Mouse (Mus musculus) C2C12 (cell line): ENCODE measurements around the gene Mybpc3. TPM values are rescaled to one million over a fixed set of nuclear protein-coding genes. Genes with fewer than 3 reads are reported as not detected.

Source experiments
- H3K27me3 ChIP-seq: one replicate; pipeline ENCODE4 v1.6.1; 2011; ENCODE audit not compliant: control insufficient read depth, insufficient read depth, insufficient read length
- H3K36me3 ChIP-seq: one replicate; pipeline ENCODE4 v1.6.1; 2011; ENCODE audit not compliant: control insufficient read depth, insufficient read depth
- H3K4me3 ChIP-seq: one replicate; pipeline ENCODE4 v1.5.1; 2011; ENCODE audit warnings: mild to moderate bottlenecking, control low read depth; ENCODE audit not compliant: poor library complexity, insufficient read depth, severe bottlenecking
- H3K79me2 ChIP-seq: one replicate; pipeline ENCODE4 v1.6.1; 2011; ENCODE audit not compliant: control insufficient read depth, insufficient read depth
- H3K79me3 ChIP-seq: one replicate; pipeline ENCODE4 v1.6.1; 2011; ENCODE audit warnings: low read depth, control low read depth
- H3ac ChIP-seq: one replicate; pipeline ENCODE3; 2011; ENCODE audit warnings: low read depth; ENCODE audit not compliant: control insufficient read depth, insufficient read length
- CEBPB ChIP-seq: IDR thresholded peaks from one replicate; pipeline ENCODE4 v1.6.1; 2011; ENCODE audit warnings: low read depth, mild to moderate bottlenecking, control low read depth, moderate library complexity
- CTCF ChIP-seq: IDR thresholded peaks from one replicate; pipeline ENCODE4 v1.5.1; 2011; ENCODE audit not compliant: control insufficient read depth, insufficient read depth, insufficient read length
- FOSL1 ChIP-seq: IDR thresholded peaks from one replicate; pipeline ENCODE4 v1.8.0; 2011; ENCODE audit warnings: mild to moderate bottlenecking, low read length; ENCODE audit not compliant: poor library complexity, insufficient read depth, severe bottlenecking
- MAX ChIP-seq: IDR thresholded peaks from one replicate; pipeline ENCODE4 v1.6.1; 2011; ENCODE audit warnings: mild to moderate bottlenecking, control low read depth
- MYOD1 ChIP-seq: IDR thresholded peaks from one replicate; pipeline ENCODE4 v1.6.1; 2011; ENCODE audit warnings: low read depth; ENCODE audit not compliant: control insufficient read depth, insufficient read length
- MYOG ChIP-seq: IDR thresholded peaks from one replicate; pipeline ENCODE4 v1.6.1; 2011; ENCODE audit not compliant: control insufficient read depth, insufficient read length; ENCODE audit errors: extremely low read depth
- USF1 ChIP-seq: IDR thresholded peaks from one replicate; pipeline ENCODE4 v1.6.1; 2011; ENCODE audit warnings: low read depth, mild to moderate bottlenecking, control low read depth, moderate library complexity
- polyA plus RNA-seq: library from polyadenylated mRNA; unstranded; fragments of >200 nt; fragmentation: generic; extraction: Trizol; gene quantifications from one replicate; pipeline ENCODE4 v1.2.1, GENCODE M21; 2012; ENCODE audit warnings: missing spikeins

Mybpc3 gene
- polyA plus RNA-seq, 1 experiment: not detected

GRCm38 (mm10) chr2:91081775-91082695 lies 35.9 kb upstream of the Mybpc3 start, which contains the start of gene Spi1:
TSS of gene Spi1 (plus strand) at chr2:91082390.
- no peak for TF ChIP-seq FOSL1
- no peak for TF ChIP-seq CTCF
- no peak for TF ChIP-seq MYOG
- Histone ChIP-seq H3ac (no peak within 1 kb of the TSS), H3K4me3 (no peak within 1 kb of the TSS), H3K79me2 (no peaks in the 10 kb centered on the region), H3K27me3 (peaks cover 15% of the 10 kb centered on the region), H3K36me3 (no peaks in the 10 kb centered on the region), H3K79me3 (no peaks in the 10 kb centered on the region)

GRCm38 (mm10) chr2:91082844-91083243 lies 35.1 kb upstream of the Mybpc3 start:
- Histone ChIP-seq H3K79me3 (no peaks in the 10 kb centered on the region), H3K79me2 (no peaks in the 10 kb centered on the region), H3K4me3 (no peak overlapping the region), H3K27me3 (peaks cover 17% of the 10 kb centered on the region), H3ac (no peak overlapping the region), H3K36me3 (no peaks in the 10 kb centered on the region)
- no peak for TF ChIP-seq CTCF
- TF ChIP-seq FOSL1: no peak
- TF ChIP-seq MYOD1: no peak
- no peak for TF ChIP-seq CEBPB
- no peak for TF ChIP-seq MYOG
- TF ChIP-seq MAX: no peak
- TF ChIP-seq USF1: no peak

GRCm38 (mm10) chr2:91083366-91083940 lies 34.5 kb upstream of the Mybpc3 start:
- Histone ChIP-seq H3K79me2 (no peaks in the 10 kb centered on the region), H3K36me3 (no peaks in the 10 kb centered on the region), H3ac (no peak overlapping the region), H3K27me3 (peaks cover 12% of the 10 kb centered on the region), H3K79me3 (no peaks in the 10 kb centered on the region), H3K4me3 (no peak overlapping the region)
- TF ChIP-seq CEBPB: no peak

- TF ChIP-seq MYOG: no peak
- no peaks in the 10 kb centered on the region for H3K79me3 ChIP-seq
Observed at GRCm38 (mm10) chr2:91084179-91084820, 33.6 kb upstream of the Mybpc3 start.

GRCm38 (mm10) chr2:91085494-91086391 lies 32.2 kb upstream of the Mybpc3 start:
- TF ChIP-seq FOSL1: no peak
- no peak for TF ChIP-seq CTCF
- no peak for TF ChIP-seq CEBPB
- TF ChIP-seq MAX: no peak
- TF ChIP-seq MYOG: no peak

More at GRCm38 (mm10) chr2:91084179-91084820, 33.6 kb upstream of the Mybpc3 start:
- no peak overlapping the region for H3ac ChIP-seq
- peaks cover 6% of the 10 kb centered on the region for H3K27me3 ChIP-seq
- no peaks in the 10 kb centered on the region for H3K36me3 ChIP-seq
- no peaks in the 10 kb centered on the region for H3K79me2 ChIP-seq
- no peak overlapping the region for H3K4me3 ChIP-seq

More at GRCm38 (mm10) chr2:91085494-91086391, 32.2 kb upstream of the Mybpc3 start:
- H3K4me3 ChIP-seq: no peak overlapping the region
- no peaks in the 10 kb centered on the region for H3K79me3 ChIP-seq
- H3K36me3 ChIP-seq: no peaks in the 10 kb centered on the region
- peaks cover 6% of the 10 kb centered on the region for H3K27me3 ChIP-seq
- H3K79me2 ChIP-seq: no peaks in the 10 kb centered on the region
- H3ac ChIP-seq: no peak overlapping the region
